Comparison of ENCODE assay signal across 14 mouse cellular contexts in genomic region chr3:68581591-68581990, GRCm38 (mm10).
DNase-seq lines count a peak whose midpoint lies in the region; ATAC-seq and TF ChIP-seq lines count a peak whose summit lies in the region.
"Had no signal": no experiment of that assay in that cellular context is flagged by ENCODE, and none has a peak within 500 bp of the region (broad histone marks: within the 10 kb centered on the region; RNA-seq: fewer than 3 reads in every experiment).

No protein-coding gene starts in this region.

- H3K27ac ChIP-seq in hindbrain, embryonic 10.5 days, result peak overlapping the region; percentile 56
- H3K27ac ChIP-seq in hindbrain, postnatal 0 days, result no peak overlapping the region
- no peak overlapping the region for H3K27ac ChIP-seq in ES-Bruce4 (ENCODE audit: insufficient read depth, low read length)
- no peak overlapping the region; the same call in 1 of the 2 replicates for H3K27ac ChIP-seq in ES-E14 (ENCODE audit: insufficient read depth, low read depth, low read length, poor library complexity, severe bottlenecking)
- no peak overlapping the region for H3K27ac ChIP-seq in cortical plate, adult 2 months (ENCODE audit: insufficient read depth, low read length)
- H3K27ac ChIP-seq in thymus, adult 2 months (ENCODE audit: control insufficient read depth, insufficient read depth, low read length), result no peak overlapping the region
- H3K27ac ChIP-seq: embryonic facial prominence, embryonic 15.5 days; liver, embryonic 14.5 days; neural tube, embryonic 12.5 days had no signal

- no peaks in the 10 kb centered on the region for H3K9me3 ChIP-seq in hindbrain, embryonic 10.5 days
- H3K9me3 ChIP-seq in hindbrain, postnatal 0 days (ENCODE audit: low read length), result no peaks in the 10 kb centered on the region
- H3K9me3 ChIP-seq in ES-Bruce4 (replicated peaks; ENCODE audit: control insufficient read depth, insufficient read depth, low read length, poor library complexity, severe bottlenecking), result no peaks in the 10 kb centered on the region
- no peaks in the 10 kb centered on the region for H3K9me3 ChIP-seq in ES-E14 (ENCODE audit: control insufficient read depth, insufficient read depth, low read depth, low read length)
- H3K9me3 ChIP-seq: embryonic facial prominence, embryonic 15.5 days; megakaryocyte, embryonic 14.5 days; neural tube, embryonic 12.5 days had no signal

- no peaks in the 10 kb centered on the region for H3K27me3 ChIP-seq in hindbrain, embryonic 10.5 days (ENCODE audit: insufficient read depth, poor library complexity, severe bottlenecking)
- H3K27me3 ChIP-seq in hindbrain, postnatal 0 days (ENCODE audit: insufficient read depth, low read length), result no peaks in the 10 kb centered on the region
- H3K27me3 ChIP-seq in ES-Bruce4 (ENCODE audit: control insufficient read depth, insufficient read depth, low read length, poor library complexity, severe bottlenecking), result no peaks in the 10 kb centered on the region
- H3K27me3 ChIP-seq in thymus, adult 2 months (ENCODE audit: control insufficient read depth, insufficient read depth, low read length), result no peaks in the 10 kb centered on the region
- H3K27me3 ChIP-seq: embryonic facial prominence, embryonic 15.5 days; neural tube, embryonic 12.5 days had no signal

- ATAC-seq in hindbrain, postnatal 0 days, result no peak

- peaks cover 64% of the 10 kb centered on the region for H3K4me1 ChIP-seq in hindbrain, embryonic 10.5 days (replicated peaks)
- H3K4me1 ChIP-seq in hindbrain, postnatal 0 days (ENCODE audit: insufficient read depth, low read length), result peaks cover 22% of the 10 kb centered on the region
- H3K4me1 ChIP-seq in ES-Bruce4 (ENCODE audit: control insufficient read depth, insufficient read depth, low read length), result peaks cover 5% of the 10 kb centered on the region
- peaks cover 11 to 21% of the 10 kb centered on the region in 2 experiments for H3K4me1 ChIP-seq in ES-E14 (ENCODE audit: control insufficient read depth in 2 of 2, insufficient read depth in 2 of 2, low read length in 2 of 2, poor library complexity in 1 of 2)
- H3K4me1 ChIP-seq in cortical plate, adult 2 months (ENCODE audit: control insufficient read depth, insufficient read depth, low read length), result peaks cover 21% of the 10 kb centered on the region
- H3K4me1 ChIP-seq in thymus, adult 2 months (replicated peaks; ENCODE audit: control insufficient read depth, insufficient read depth, low read length), result no peaks in the 10 kb centered on the region

- H3K4me2 ChIP-seq in hindbrain, postnatal 0 days (ENCODE audit: low read depth, low read length), result no peak overlapping the region
- H3K4me2 ChIP-seq: embryonic facial prominence, embryonic 15.5 days had no signal

- no peaks in the 10 kb centered on the region for H3K36me3 ChIP-seq in hindbrain, embryonic 10.5 days
- H3K36me3 ChIP-seq in hindbrain, postnatal 0 days (ENCODE audit: insufficient read depth, low read length), result no peaks in the 10 kb centered on the region
- H3K36me3 ChIP-seq in ES-Bruce4 (ENCODE audit: control insufficient read depth, insufficient read depth, low read length, poor library complexity, severe bottlenecking) (no peaks in the 10 kb centered on the region), ES-E14 (ENCODE audit: control insufficient read depth, insufficient read depth, low read length, poor library complexity, severe bottlenecking) (no peaks in the 10 kb centered on the region; the same call in 1 of the 2 replicates)
- no peaks in the 10 kb centered on the region for H3K36me3 ChIP-seq in thymus, adult 2 months (ENCODE audit: control insufficient read depth, insufficient read depth, low read length)
- H3K36me3 ChIP-seq: embryonic facial prominence, embryonic 15.5 days; G1E; neural tube, embryonic 12.5 days had no signal

- no peak for DNase-seq in hindbrain, embryonic 10.5 days (ENCODE audit: low spot score)
- DNase-seq in hindbrain, postnatal 0 days (ENCODE audit: low spot score), result no peak
- peak; percentile 40 for DNase-seq in ES-E14 (ENCODE audit: low read depth, low spot score)
- DNase-seq in left cerebral cortex, postnatal 4 days, result no peak
- no peak for DNase-seq in thymus, adult 2 months
- DNase-seq: heart, postnatal 10 days; right cerebral cortex, postnatal 14 days had no signal

- no peak for TF ChIP-seq POLR2A in ES-Bruce4 (IDR thresholded peaks at IDR 0.05; ENCODE audit: insufficient read depth, low read length)
- TF ChIP-seq POLR2A in cortical plate, adult 2 months (IDR thresholded peaks at IDR 0.05; ENCODE audit: extremely low read depth, insufficient read depth, low read length), result no peak
- no peak for TF ChIP-seq POLR2A in thymus, adult 2 months (IDR thresholded peaks at IDR 0.05; ENCODE audit: control insufficient read depth, extremely low read depth, insufficient read depth, low read length, poor library complexity)

- TF ChIP-seq EP300 in ES-Bruce4 (IDR thresholded peaks at IDR 0.05; ENCODE audit: insufficient read depth, low read depth, low read length), result no peak

- no peak overlapping the region for H3K4me3 ChIP-seq in hindbrain, embryonic 10.5 days
- no peak overlapping the region for H3K4me3 ChIP-seq in hindbrain, postnatal 0 days (ENCODE audit: low read length)
- H3K4me3 ChIP-seq in ES-Bruce4 (ENCODE audit: low read depth, low read length) (peak overlapping the region; percentile 68), ES-E14 (ENCODE audit: insufficient read depth in 1 of 2, low read depth in 1 of 2, low read length in 2 of 2, poor library complexity in 1 of 2, severe bottlenecking in 1 of 2) (peak overlapping the region; percentile 47 to 49)
- peak overlapping the region; percentile 20; the same call in 1 of the 2 replicates for H3K4me3 ChIP-seq in cortical plate, adult 2 months (ENCODE audit: insufficient read depth, low read length)
- H3K4me3 ChIP-seq in thymus, adult 2 months (ENCODE audit: control insufficient read depth, insufficient read depth, low read length), result no peak overlapping the region
- H3K4me3 ChIP-seq: embryonic facial prominence, embryonic 15.5 days; megakaryocyte, embryonic 14.5 days; neural tube, embryonic 12.5 days had no signal

- H3K9ac ChIP-seq in hindbrain, postnatal 0 days (replicated peaks; ENCODE audit: low read length), result no peak overlapping the region
- no peak overlapping the region; the same call in 1 of the 2 replicates for H3K9ac ChIP-seq in ES-Bruce4 (ENCODE audit: low read depth, poor library complexity, severe bottlenecking)
- peak overlapping the region; percentile 50; the same call in 1 of the 2 replicates for H3K9ac ChIP-seq in ES-E14 (ENCODE audit: insufficient read depth, low read depth, low read length, poor library complexity, severe bottlenecking)
- H3K9ac ChIP-seq: embryonic facial prominence, embryonic 15.5 days; liver, embryonic 14.5 days; neural tube, embryonic 12.5 days had no signal

- in situ Hi-C loops in ES-E14 (cut with MboI; ENCODE audit: low sequenced_read_pairs in 2 of 2, unreplicated experiment in 2 of 2), result no loop called here

- 71% methylated on average over 13 of the region's 13 CpGs for WGBS in hindbrain, embryonic 10.5 days
- WGBS in hindbrain, postnatal 0 days, result 59% methylated on average over 13 of the region's 13 CpGs
- WGBS in thymus, adult 2 months, result 87% methylated on average over 13 of the region's 13 CpGs

- intact Hi-C loops in left cerebral cortex, postnatal 4 days (cut with DNase I), result no loop called here

- no peak for TF ChIP-seq CTCF in hindbrain, postnatal 0 days (IDR thresholded peaks at IDR 0.05; ENCODE audit: low read depth)
- TF ChIP-seq CTCF in ES-Bruce4 (IDR thresholded peaks at IDR 0.05; ENCODE audit: low read depth, low read length), result peak; percentile 74
- TF ChIP-seq CTCF in cortical plate, adult 2 months (IDR thresholded peaks at IDR 0.05; ENCODE audit: extremely low read depth, insufficient read depth, low read length), result no peak
- TF ChIP-seq CTCF in thymus, adult 2 months (IDR thresholded peaks at IDR 0.05; ENCODE audit: borderline replicate concordance, control insufficient read depth, extremely low read depth, insufficient read depth, low read length, poor library complexity), result no peak

TF ChIP-seq in ES-E14, 5 proteins besides CTCF, POLR2A, EP300 and RAD21:
- no peak for TF ChIP-seq ZC3H11A (IDR thresholded peaks at IDR 0.05; ENCODE audit: borderline replicate concordance, low read depth, low read length)
- no peak for TF ChIP-seq HCFC1 (IDR thresholded peaks at IDR 0.05; ENCODE audit: borderline replicate concordance, insufficient read depth, low read length)
- no peak for TF ChIP-seq MAFK (IDR thresholded peaks at IDR 0.05; ENCODE audit: insufficient read depth, low read depth, low read length)
- TF ChIP-seq CHD2 (IDR thresholded peaks at IDR 0.05; ENCODE audit: low read depth, low read length), result no peak
- no peak for TF ChIP-seq ZNF384 (IDR thresholded peaks at IDR 0.05; ENCODE audit: low read depth, low read length)

Comparison
In these comparisons a context has a peak if more than half of its experiments do, and no peak if none do; other contexts are left out.
1. H3K4me3 ChIP-seq: peak in ES-Bruce4 (single experiment), ES-E14 (2 of 2) and cortical plate, adult 2 months (single experiment); none in hindbrain, embryonic 10.5 days (single experiment), hindbrain, postnatal 0 days (single experiment) and thymus, adult 2 months (single experiment).